Mouse (Mus musculus) kidney, embryonic 15.5 days (tissue): ENCODE measurements around the gene Gm6525. TPM values are rescaled to one million over a fixed set of nuclear protein-coding genes. Genes with fewer than 3 reads are reported as not detected.
A peak's percentile ranks its signal among the peaks of the same experiment; 100 is the strongest.

Experiments
- ATAC-seq: fragments of 200-750 bp; cut with Nextera tagmentation; replicated peaks from 2 replicates; pipeline ENCODE4 v1.8.0; 2017; ENCODE audit warnings: moderate TSS enrichment; ENCODE audit not compliant: low FRiP score
- H3K27ac ChIP-seq: fragments of 300-500 bp; sonication (generic); 2 replicates; pipeline ENCODE4 v1.5.1; 2015; ENCODE audit warnings: mild to moderate bottlenecking, inconsistent platforms
- H3K27me3 ChIP-seq: fragments of 300-500 bp; sonication (generic); 2 replicates; pipeline ENCODE4 v1.6.1; 2015; ENCODE audit warnings: inconsistent platforms
- H3K36me3 ChIP-seq: fragments of 300-500 bp; sonication (generic); 2 replicates; pipeline ENCODE4 v1.6.1; 2015; ENCODE audit warnings: inconsistent platforms
- H3K4me1 ChIP-seq: fragments of 300-500 bp; sonication (generic); 2 replicates; pipeline ENCODE4 v1.6.1; 2015; ENCODE audit warnings: inconsistent platforms
- H3K4me2 ChIP-seq: fragments of 300-500 bp; sonication (generic); 2 replicates; pipeline ENCODE4 v1.6.1; 2015; ENCODE audit warnings: moderate library complexity, mild to moderate bottlenecking, inconsistent platforms
- H3K4me3 ChIP-seq: fragments of 300-500 bp; sonication (generic); replicated peaks from 2 replicates; pipeline ENCODE4 v1.5.1; 2015; ENCODE audit warnings: mild to moderate bottlenecking, inconsistent platforms
- H3K9ac ChIP-seq: fragments of 300-500 bp; sonication (generic); 2 replicates; pipeline ENCODE4 v1.6.1; 2015; ENCODE audit warnings: mild to moderate bottlenecking, inconsistent platforms
- H3K9me3 ChIP-seq: fragments of 300-500 bp; sonication (generic); replicated peaks from 2 replicates; pipeline ENCODE4 v1.6.1; 2016; ENCODE audit warnings: inconsistent platforms
- WGBS: fragments of 180-500 bp; shearing (Covaris S2); methylation state at CpG from one replicate; pipeline ENCODE4 v1.1.7; 2015; ENCODE audit warnings: mixed read lengths; 5-methylcytosine and 5-hydroxymethylcytosine counted together
- polyA plus RNA-seq: library from polyadenylated mRNA; unstranded; fragments of >200 nt; fragmentation: Nextera tagmentation; extraction: Ambion mirVana; gene quantifications from 2 replicates; pipeline ENCODE4 v1.2.1, GENCODE M21; 2015

Gene Gm6525
- polyA plus RNA-seq, 1 experiment from 2014 or later: 0.51 TPM

GRCm38 (mm10) chr3:84175337-84176315, 1.7 kb downstream of the Gm6525 start:
- WGBS: 56% methylated on average over 7 of the region's 7 CpGs
- H3K36me3 ChIP-seq: peaks cover 15% of the 10 kb centered on the region; the same call in 1 of the 2 replicates
- H3K27me3 ChIP-seq: no peaks in the 10 kb centered on the region
- H3K4me2 ChIP-seq: no peak overlapping the region
- no peak overlapping the region for H3K9ac ChIP-seq
- H3K9me3 ChIP-seq: no peaks in the 10 kb centered on the region
- no peaks in the 10 kb centered on the region for H3K4me1 ChIP-seq
- H3K4me3 ChIP-seq: no peak overlapping the region
- ATAC-seq: 0 out of 2 replicates have a peak, but pooled peaks have one; percentile 58
- H3K27ac ChIP-seq: no peak overlapping the region

- 75% methylated on average over 2 of the region's 2 CpGs for WGBS
- no peak overlapping the region for H3K9ac ChIP-seq
- no peak overlapping the region for H3K4me3 ChIP-seq
- ATAC-seq: no peak
- H3K36me3 ChIP-seq: 0 out of 2 replicates have a peak, but pooled peaks cover 6% of the 10 kb centered on the region
- no peaks in the 10 kb centered on the region for H3K27me3 ChIP-seq
- H3K9me3 ChIP-seq: no peaks in the 10 kb centered on the region
- H3K4me2 ChIP-seq: no peak overlapping the region
- no peaks in the 10 kb centered on the region for H3K4me1 ChIP-seq
- H3K27ac ChIP-seq: no peak overlapping the region
These were observed 3.9 kb downstream of the Gm6525 start for GRCm38 (mm10) chr3:84177834-84178233.

GRCm38 (mm10) chr3:84180304-84180703, 6.4 kb downstream of the Gm6525 start:
- no peak for ATAC-seq

GRCm38 (mm10) chr3:84181102-84181501, 7.2 kb downstream of the Gm6525 start:
- Histone ChIP-seq H3K9ac (no peak overlapping the region), H3K4me1 (no peaks in the 10 kb centered on the region), H3K36me3 (0 out of 2 replicates have a peak, but pooled peaks cover 8% of the 10 kb centered on the region), H3K9me3 (no peaks in the 10 kb centered on the region), H3K4me2 (no peak overlapping the region), H3K4me3 (no peak overlapping the region), H3K27me3 (no peaks in the 10 kb centered on the region), H3K27ac (no peak overlapping the region)
- 63% methylated on average over 8 of the region's 8 CpGs for WGBS
- no peak for ATAC-seq

More at GRCm38 (mm10) chr3:84180304-84180703, 6.4 kb downstream of the Gm6525 start:
- Histone ChIP-seq H3K27me3 (no peaks in the 10 kb centered on the region), H3K27ac (no peak overlapping the region), H3K9ac (no peak overlapping the region), H3K4me1 (no peaks in the 10 kb centered on the region), H3K9me3 (no peaks in the 10 kb centered on the region), H3K4me3 (no peak overlapping the region), H3K4me2 (no peak overlapping the region), H3K36me3 (0 out of 2 replicates have a peak, but pooled peaks cover 8% of the 10 kb centered on the region)
- 79% methylated on average over 2 of the region's 2 CpGs for WGBS

GRCm38 (mm10) chr3:84181717-84182116, 7.8 kb downstream of the Gm6525 start:
- H3K4me2 ChIP-seq: no peak overlapping the region
- H3K4me3 ChIP-seq: no peak overlapping the region
- no peaks in the 10 kb centered on the region for H3K9me3 ChIP-seq
- 67% methylated on average over 4 of the region's 4 CpGs for WGBS
- no peak overlapping the region for H3K27ac ChIP-seq
- H3K9ac ChIP-seq: no peak overlapping the region
- no peaks in the 10 kb centered on the region for H3K4me1 ChIP-seq
- H3K27me3 ChIP-seq: no peaks in the 10 kb centered on the region
- no peak for ATAC-seq
- H3K36me3 ChIP-seq: 0 out of 2 replicates have a peak, but pooled peaks cover 5% of the 10 kb centered on the region

- peak overlapping the region; percentile 59 for H3K4me2 ChIP-seq
- peaks cover 34% of the 10 kb centered on the region for H3K4me1 ChIP-seq
- 0 out of 2 replicates have a peak, but pooled peaks cover 5% of the 10 kb centered on the region for H3K27me3 ChIP-seq
- peak overlapping the region; percentile 39 for H3K4me3 ChIP-seq
- WGBS: 17% methylated on average over 10 of the region's 10 CpGs
- H3K36me3 ChIP-seq: peaks cover 7% of the 10 kb centered on the region; the same call in 1 of the 2 replicates
- H3K9me3 ChIP-seq: no peaks in the 10 kb centered on the region
- peak overlapping the region; percentile 45 for H3K27ac ChIP-seq
- ATAC-seq: peak; percentile 80
- no peak overlapping the region for H3K9ac ChIP-seq
These were observed 15.8 kb downstream of the Gm6525 start for GRCm38 (mm10) chr3:84189629-84190173.

GRCm38 (mm10) chr3:84190513-84191061, 16.7 kb downstream of the Gm6525 start:
- H3K9ac ChIP-seq: no peak overlapping the region
- peak; percentile 59 for ATAC-seq
- peak overlapping the region; percentile 28 for H3K27ac ChIP-seq

GRCm38 (mm10) chr3:84191141-84191881, 17.4 kb downstream of the Gm6525 start:
- peaks cover 7% of the 10 kb centered on the region; the same call in 1 of the 2 replicates for H3K36me3 ChIP-seq
- H3K4me2 ChIP-seq: peak overlapping the region; percentile 59
- peaks cover 34% of the 10 kb centered on the region for H3K4me1 ChIP-seq
- H3K27me3 ChIP-seq: 0 out of 2 replicates have a peak, but pooled peaks cover 5% of the 10 kb centered on the region
- H3K9ac ChIP-seq: no peak overlapping the region
- H3K27ac ChIP-seq: peak overlapping the region; percentile 28
- 42% methylated on average over 21 of the region's 21 CpGs for WGBS
- peak; percentile 65; the same call in 1 of the 2 replicates for ATAC-seq
- H3K9me3 ChIP-seq: no peaks in the 10 kb centered on the region
- peak overlapping the region; percentile 39 for H3K4me3 ChIP-seq

More at GRCm38 (mm10) chr3:84190513-84191061, 16.7 kb downstream of the Gm6525 start:
- Histone ChIP-seq H3K27me3 (0 out of 2 replicates have a peak, but pooled peaks cover 5% of the 10 kb centered on the region), H3K36me3 (peaks cover 7% of the 10 kb centered on the region; the same call in 1 of the 2 replicates), H3K4me3 (peak overlapping the region; percentile 39), H3K4me1 (peaks cover 34% of the 10 kb centered on the region), H3K4me2 (peak overlapping the region; percentile 59), H3K9me3 (no peaks in the 10 kb centered on the region)
- 8% methylated on average over 41 of the region's 41 CpGs for WGBS

- H3K4me3 ChIP-seq: no peak overlapping the region
- H3K9me3 ChIP-seq: no peaks in the 10 kb centered on the region
- H3K9ac ChIP-seq: no peak overlapping the region
- no peak overlapping the region for H3K4me2 ChIP-seq
- peaks cover 14% of the 10 kb centered on the region; the same call in 1 of the 2 replicates for H3K36me3 ChIP-seq
- ATAC-seq: no peak
- H3K4me1 ChIP-seq: peaks cover 34% of the 10 kb centered on the region
- 61% methylated on average over 4 of the region's 4 CpGs for WGBS
- 0 out of 2 replicates have a peak, but pooled peaks cover 5% of the 10 kb centered on the region for H3K27me3 ChIP-seq
- H3K27ac ChIP-seq: no peak overlapping the region
These were observed 20.0 kb downstream of the Gm6525 start for GRCm38 (mm10) chr3:84193881-84194280.

- Histone ChIP-seq H3K27ac (no peak overlapping the region), H3K4me2 (no peak overlapping the region), H3K27me3 (no peaks in the 10 kb centered on the region), H3K4me3 (no peak overlapping the region), H3K9ac (no peak overlapping the region), H3K9me3 (no peaks in the 10 kb centered on the region), H3K36me3 (peaks cover 6% of the 10 kb centered on the region; the same call in 1 of the 2 replicates), H3K4me1 (peaks cover 11% of the 10 kb centered on the region)
- WGBS: 89% methylated on average over 3 of the region's 3 CpGs
- no peak for ATAC-seq
These were observed 24.3 kb downstream of the Gm6525 start for GRCm38 (mm10) chr3:84198229-84198628.

GRCm38 (mm10) chr3:84199516-84199915, 25.6 kb downstream of the Gm6525 start:
- no peak overlapping the region for H3K9ac ChIP-seq
- peaks cover 11% of the 10 kb centered on the region for H3K4me1 ChIP-seq
- no peak overlapping the region for H3K4me3 ChIP-seq
- no peak overlapping the region for H3K4me2 ChIP-seq
- 93% methylated on average over 9 of the region's 9 CpGs for WGBS
- no peak for ATAC-seq
- no peak overlapping the region for H3K27ac ChIP-seq
- H3K27me3 ChIP-seq: no peaks in the 10 kb centered on the region
- H3K36me3 ChIP-seq: peaks cover 6% of the 10 kb centered on the region; the same call in 1 of the 2 replicates
- no peaks in the 10 kb centered on the region for H3K9me3 ChIP-seq
